Mouse (Mus musculus): Measurements from ENCODE around the gene Nudcd3. TPM values are rescaled to one million over a fixed set of nuclear protein-coding genes. Genes with fewer than 3 reads are reported as not detected.

Nudcd3 gene
- total and polyA plus RNA-seq, 3 experiments = 30.7 to 82.2 (median 35.6) TPM

DNA sequence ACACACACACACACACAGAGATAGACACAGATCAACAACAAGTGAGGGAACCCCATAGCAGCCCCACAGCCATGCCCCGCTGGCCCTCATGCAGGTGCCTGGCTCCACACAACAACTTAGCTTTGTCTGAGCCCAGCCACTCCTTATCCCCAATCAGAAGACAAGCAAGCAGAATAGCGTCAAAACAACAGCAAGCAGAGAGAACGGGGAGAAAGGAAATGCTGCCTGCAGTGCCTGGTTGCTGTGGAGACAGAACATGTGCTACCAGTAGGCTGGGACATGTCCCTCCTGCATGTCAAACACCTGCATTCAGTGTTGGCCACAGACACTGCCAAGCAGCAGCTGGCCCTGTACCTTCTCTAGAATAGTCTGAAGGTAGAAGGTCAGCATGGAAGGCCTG lies 92.5 kb downstream of the Nudcd3 start:
- H3K27me3 ChIP-seq (replicated peaks) = no peaks in the 10 kb centered on the region
- no peaks in the 10 kb centered on the region for H3K79me2 ChIP-seq (replicated peaks; ENCODE audit: control insufficient read depth, extremely low read depth, insufficient read depth, poor library complexity, severe bottlenecking)
- DNase-seq (ENCODE audit: extremely low read depth) = no peak
- peaks cover 0 to 8% of the 10 kb centered on the region in 2 experiments; a peak in 3 of 4 replicates for H3K4me1 ChIP-seq (ENCODE audit: control insufficient read depth in 1 of 2, insufficient read depth in 2 of 2)
- H3K4me2 ChIP-seq (ENCODE audit: insufficient read depth, low read depth, poor library complexity, severe bottlenecking) = no peak overlapping the region
- in situ Hi-C loops (cut with MboI; ENCODE audit: low pct_ligation_motif_present, low pct_unique_long_range_greater_than_20kb, low sequenced_read_pairs) = no loop called here
- no peak overlapping the region for H3K27ac ChIP-seq (ENCODE audit: insufficient read depth, low read depth)
- H3K9ac ChIP-seq (ENCODE audit: insufficient read depth, low read depth) = no peak overlapping the region
- H3K9me3 ChIP-seq (replicated peaks; ENCODE audit: low read length) = no peaks in the 10 kb centered on the region
- no peak overlapping the region for H3K4me3 ChIP-seq (replicated peaks in 1 of 3; ENCODE audit: low read depth in 2 of 3, low read length in 2 of 3, poor library complexity in 1 of 3)
- H3K36me3 ChIP-seq (replicated peaks in 1 of 2; ENCODE audit: control insufficient read depth in 1 of 2, insufficient read depth in 1 of 2, low read length in 1 of 2) = peaks cover 61 to 95% of the 10 kb centered on the region in 2 experiments
- dilution Hi-C loops (cut with MboI; ENCODE audit: extremely low pct_ligation_motif_present, extremely low pct_unique_long_range_greater_than_20kb, low sequenced_read_pairs) = no loop called here
- TF ChIP-seq NELFE (IDR thresholded peaks at IDR 0.05; ENCODE audit: low read depth, low read length) (no peak), UBTF (IDR thresholded peaks at IDR 0.05; ENCODE audit: low read depth, low read length) (no peak), ZKSCAN1 (IDR thresholded peaks at IDR 0.05; ENCODE audit: borderline replicate concordance, low read depth, low read length) (no peak), CHD1 (IDR thresholded peaks at IDR 0.05; ENCODE audit: low read depth, low read length) (no peak), MAZ (IDR thresholded peaks at IDR 0.05; ENCODE audit: low read depth, low read length) (no peak), EP300 (IDR thresholded peaks at IDR 0.05; ENCODE audit: low read length) (no peak), MYC (IDR thresholded peaks at IDR 0.05; ENCODE audit: low read depth, low read length) (no peak), POLR2AphosphoS2 (IDR thresholded peaks at IDR 0.05; ENCODE audit: low read depth, low read length) (no peak), ZMIZ1 (IDR thresholded peaks at IDR 0.05; ENCODE audit: low read depth, low read length) (no peak), KAT2A (IDR thresholded peaks at IDR 0.05; ENCODE audit: insufficient replicate concordance, low read length) (no peak), ZNF384 (IDR thresholded peaks at IDR 0.05; ENCODE audit: low read depth, low read length) (no peak)

DNA sequence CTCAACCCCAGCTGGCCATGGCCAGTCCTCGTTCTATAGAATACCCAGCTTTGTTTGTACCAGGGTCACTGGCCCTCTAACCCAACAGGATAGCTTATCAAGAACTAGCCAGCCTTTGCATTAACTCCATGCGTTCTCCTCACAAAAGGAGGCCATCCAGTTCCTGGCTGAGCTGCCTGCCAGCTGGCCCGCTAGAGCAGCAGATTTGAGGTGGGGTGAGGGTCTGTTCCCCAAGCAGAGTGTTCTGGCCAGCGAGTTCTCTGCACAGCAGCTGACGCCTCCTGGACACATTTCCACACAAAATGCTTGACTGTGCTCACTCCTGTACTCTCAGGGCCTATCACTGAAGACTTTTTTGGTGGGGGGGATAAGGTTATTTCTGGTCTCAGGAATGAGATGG lies 95.5 kb downstream of the Nudcd3 start:
- TF ChIP-seq HCFC1 (IDR thresholded peaks at IDR 0.05; ENCODE audit: low read depth, low read length) (no peak), MXI1 (IDR thresholded peaks at IDR 0.05; ENCODE audit: low read depth, low read length) (no peak), ZKSCAN1 (IDR thresholded peaks at IDR 0.05; ENCODE audit: borderline replicate concordance, low read depth, low read length) (no peak), MAFK (IDR thresholded peaks at IDR 0.05; ENCODE audit: insufficient replicate concordance, low read length) (no peak), JUN (IDR thresholded peaks at IDR 0.05; ENCODE audit: insufficient read depth, low read depth, low read length) (no peak), TCF12 (IDR thresholded peaks at IDR 0.05; ENCODE audit: low read depth, low read length) (no peak), USF1 (IDR thresholded peaks at IDR 0.05; ENCODE audit: low read depth, low read length) (no peak), CHD2 (IDR thresholded peaks at IDR 0.05; ENCODE audit: low read length) (no peak), IRF4 (IDR thresholded peaks at IDR 0.05; ENCODE audit: low read depth, low read length) (no peak), NRF1 (IDR thresholded peaks at IDR 0.05; ENCODE audit: low read depth, low read length) (no peak), SIN3A (IDR thresholded peaks at IDR 0.05; ENCODE audit: low read length) (no peak), ZC3H11A (IDR thresholded peaks at IDR 0.05; ENCODE audit: low read depth, low read length) (no peak), MEF2A (IDR thresholded peaks at IDR 0.05; ENCODE audit: borderline replicate concordance, low read depth, low read length) (no peak), E2F4 (IDR thresholded peaks at IDR 0.05; ENCODE audit: insufficient replicate concordance, low read depth, low read length) (no peak), UBTF (IDR thresholded peaks at IDR 0.05; ENCODE audit: low read depth, low read length) (no peak), RAD21 (IDR thresholded peaks at IDR 0.05; ENCODE audit: low read depth, low read length) (no peak), SMC3 (IDR thresholded peaks at IDR 0.05; ENCODE audit: low read depth, low read length) (no peak)
- H3K9me3 ChIP-seq (replicated peaks; ENCODE audit: low read length) = no peaks in the 10 kb centered on the region
- no peaks in the 10 kb centered on the region for H3K27me3 ChIP-seq (replicated peaks)
- peaks cover 0 to 8% of the 10 kb centered on the region in 2 experiments; a peak in 3 of 4 replicates for H3K4me1 ChIP-seq (ENCODE audit: control insufficient read depth in 1 of 2, insufficient read depth in 2 of 2)
- H3K79me2 ChIP-seq (replicated peaks; ENCODE audit: control insufficient read depth, extremely low read depth, insufficient read depth, poor library complexity, severe bottlenecking) = no peaks in the 10 kb centered on the region
- H3K36me3 ChIP-seq (replicated peaks in 1 of 2; ENCODE audit: control insufficient read depth in 1 of 2, insufficient read depth in 1 of 2, low read length in 1 of 2) = peaks cover 34 to 66% of the 10 kb centered on the region in 2 experiments
- no peak overlapping the region for H3K4me3 ChIP-seq (replicated peaks in 1 of 3; ENCODE audit: low read depth in 2 of 3, low read length in 2 of 3, poor library complexity in 1 of 3)
- no peak overlapping the region for H3K4me2 ChIP-seq (ENCODE audit: insufficient read depth, low read depth, poor library complexity, severe bottlenecking)
- in situ Hi-C loops (cut with MboI; ENCODE audit: low pct_ligation_motif_present, low pct_unique_long_range_greater_than_20kb, low sequenced_read_pairs) (no loop called here), dilution Hi-C loops (cut with MboI; ENCODE audit: extremely low pct_ligation_motif_present, extremely low pct_unique_long_range_greater_than_20kb, low sequenced_read_pairs) (no loop called here)
- H3K9ac ChIP-seq (ENCODE audit: insufficient read depth, low read depth) = no peak overlapping the region
- no peak overlapping the region for H3K27ac ChIP-seq (ENCODE audit: insufficient read depth, low read depth)
- no peak for DNase-seq (ENCODE audit: extremely low read depth)
